Mouse (Mus musculus) heart, postnatal 0 days (tissue): Measurements from ENCODE around the gene Trpv6. TPM values are rescaled to one million over a fixed set of nuclear protein-coding genes. Genes with fewer than 3 reads are reported as not detected.

Experiments
- ATAC-seq: fragments of 200-750 bp; cut with Nextera tagmentation; 2 replicates; pipeline ENCODE4 v1.8.0; 2017; ENCODE audit warnings: low read depth, moderate number of reproducible peaks, moderate library complexity; ENCODE audit not compliant: insufficient read depth
- DNase-seq: peaks from one replicate; pipeline ENCODE4 v3.0.0-alpha.2; 2016; ENCODE audit warnings: low spot score
- H3K27ac ChIP-seq: fragments of 300-500 bp; sonication (generic); 2 replicates; pipeline ENCODE4 v1.5.1; 2014; ENCODE audit warnings: low read depth, mild to moderate bottlenecking
- H3K27me3 ChIP-seq: fragments of 300-500 bp; sonication (generic); 2 replicates; pipeline ENCODE4 v1.6.1; 2014; ENCODE audit warnings: low read length, mixed read lengths; ENCODE audit not compliant: control insufficient read depth, insufficient read depth
- H3K36me3 ChIP-seq: fragments of 300-500 bp; sonication (generic); replicated peaks from 2 replicates; pipeline ENCODE4 v1.6.1; 2014; ENCODE audit warnings: low read length, mixed read lengths; ENCODE audit not compliant: control insufficient read depth, insufficient read depth
- H3K4me1 ChIP-seq: fragments of 300-500 bp; sonication (generic); 2 replicates; pipeline ENCODE4 v1.6.1; 2014; ENCODE audit warnings: antibody characterized with exemption; ENCODE audit not compliant: control insufficient read depth, insufficient read depth
- H3K4me2 ChIP-seq: fragments of 300-500 bp; sonication (generic); 2 replicates; pipeline ENCODE4 v1.6.1; 2014; ENCODE audit warnings: low read depth, mild to moderate bottlenecking, low read length, moderate library complexity
- H3K4me3 ChIP-seq: fragments of 300-500 bp; sonication (generic); 2 replicates; pipeline ENCODE4 v1.5.1; 2014; ENCODE audit warnings: low read depth, low read length
- H3K9ac ChIP-seq: fragments of 300-500 bp; sonication (generic); replicated peaks from 2 replicates; pipeline ENCODE4 v1.6.1; 2014; ENCODE audit warnings: low read depth, low read length, mixed read lengths
- H3K9me3 ChIP-seq: fragments of 300-500 bp; sonication (generic); replicated peaks from 2 replicates; pipeline ENCODE4 v1.6.1; 2016; ENCODE audit warnings: low read length; ENCODE audit not compliant: control insufficient read depth
- CTCF ChIP-seq: IDR thresholded peaks from 2 replicates; pipeline ENCODE4 v1.5.1; 2016; ENCODE audit warnings: antibody characterized with exemption, control low read depth, low read depth
- EP300 ChIP-seq: IDR thresholded peaks from 2 replicates; pipeline ENCODE4 v1.6.1; 2016; ENCODE audit warnings: antibody characterized with exemption, low read depth
- WGBS: fragments of 180-500 bp; shearing (Covaris S2); extraction: QIAGEN DNeasy Blood & Tissue Kit; methylation state at CpG from one replicate; pipeline ENCODE4 v1.1.7; 2014; 5-methylcytosine and 5-hydroxymethylcytosine counted together
- polyA plus RNA-seq: library from polyadenylated mRNA; unstranded; fragments of >200 nt; fragmentation: Nextera tagmentation; extraction: Ambion mirVana; gene quantifications from 2 replicates; pipeline ENCODE4 v1.2.1, GENCODE M21; 2015
- total RNA-seq: library from RNA; depleted of rRNA; stranded (reverse); fragments of >200 nt; gene quantifications from 2 replicates; pipeline ENCODE4 v1.2.3, GENCODE M21; 2014; ENCODE audit warnings: low replicate concordance

Gene Trpv6
- total and polyA plus RNA-seq, 2 experiments from 2014 or later, result not detected

GRCm38 (mm10) chr6:41621241-41621990 lies 14.8 kb downstream of the Trpv6 start:
- H3K4me3 ChIP-seq, result no peak overlapping the region
- H3K4me2 ChIP-seq, result no peak overlapping the region
- no peaks in the 10 kb centered on the region for H3K27me3 ChIP-seq
- H3K27ac ChIP-seq, result no peak overlapping the region
- DNase-seq (no peak), ATAC-seq (no peak)
- 81% methylated on average over 12 of the region's 12 CpGs for whole genome bisulfite sequencing
- no peaks in the 10 kb centered on the region for H3K4me1 ChIP-seq
- no peaks in the 10 kb centered on the region for H3K36me3 ChIP-seq
- TF ChIP-seq CTCF (no peak), EP300 (no peak)
- H3K9ac ChIP-seq, result no peak overlapping the region
- no peaks in the 10 kb centered on the region for H3K9me3 ChIP-seq

- no peaks in the 10 kb centered on the region for H3K4me1 ChIP-seq
- TF ChIP-seq CTCF (no peak), EP300 (no peak)
- WGBS, result 79% methylated on average over 9 of the region's 9 CpGs
- DNase-seq (no peak), ATAC-seq (no peak)
- H3K4me3 ChIP-seq, result no peak overlapping the region
- no peaks in the 10 kb centered on the region for H3K9me3 ChIP-seq
- no peak overlapping the region for H3K27ac ChIP-seq
- H3K9ac ChIP-seq, result no peak overlapping the region
- no peak overlapping the region for H3K4me2 ChIP-seq
- no peaks in the 10 kb centered on the region for H3K27me3 ChIP-seq
- no peaks in the 10 kb centered on the region for H3K36me3 ChIP-seq
Measured at GRCm38 (mm10) chr6:41620173-41620798, 15.9 kb downstream of the Trpv6 start.

GRCm38 (mm10) chr6:41607637-41608036 lies 28.6 kb downstream of the Trpv6 start:
- Histone ChIP-seq H3K4me2 (no peak overlapping the region), H3K36me3 (no peaks in the 10 kb centered on the region), H3K9me3 (no peaks in the 10 kb centered on the region), H3K4me3 (no peak overlapping the region), H3K27ac (no peak overlapping the region), H3K27me3 (peaks cover 12% of the 10 kb centered on the region), H3K4me1 (no peaks in the 10 kb centered on the region), H3K9ac (no peak overlapping the region)
- no peak for DNase-seq
- ATAC-seq, result no peak
- 48% methylated on average over 5 of the region's 5 CpGs for WGBS
- no peak for TF ChIP-seq EP300

GRCm38 (mm10) chr6:41606214-41606613 lies 30.0 kb downstream of the Trpv6 start:
- 14% methylated on average over 4 of the region's 4 CpGs for WGBS
- DNase-seq (no peak), ATAC-seq (no peak)
- H3K27me3 ChIP-seq, result peaks cover 12% of the 10 kb centered on the region
- H3K9ac ChIP-seq, result 0 out of 2 replicates have a peak overlapping the region, but pooled peaks have one; percentile 64
- H3K4me2 ChIP-seq, result peak overlapping the region; percentile 97; the same call in 1 of the 2 replicates
- no peaks in the 10 kb centered on the region for H3K4me1 ChIP-seq
- no peaks in the 10 kb centered on the region for H3K9me3 ChIP-seq
- no peaks in the 10 kb centered on the region for H3K36me3 ChIP-seq
- TF ChIP-seq CTCF (no peak), EP300 (no peak)
- 0 out of 2 replicates have a peak overlapping the region, but pooled peaks have one; percentile 85 for H3K4me3 ChIP-seq
- H3K27ac ChIP-seq, result no peak overlapping the region

GRCm38 (mm10) chr6:41605794-41606104 lies 30.5 kb downstream of the Trpv6 start:
- Histone ChIP-seq H3K9me3 (no peaks in the 10 kb centered on the region), H3K27me3 (peaks cover 12% of the 10 kb centered on the region), H3K4me3 (peak overlapping the region; percentile 85), H3K4me2 (peak overlapping the region; percentile 97), H3K9ac (peak overlapping the region; percentile 64; the same call in 1 of the 2 replicates), H3K4me1 (no peaks in the 10 kb centered on the region), H3K27ac (no peak overlapping the region), H3K36me3 (no peaks in the 10 kb centered on the region)
- TF ChIP-seq EP300 (no peak), CTCF (no peak)
- WGBS, result 1% methylated on average over 7 of the region's 7 CpGs
- no peak for ATAC-seq
- no peak for DNase-seq
